Mouse (Mus musculus) urinary bladder, postnatal 4 days (tissue): Measurements from ENCODE around the gene Poc1b.

Source experiments
- DNase-seq, 2 experiments: peaks; one replicate each; pipeline ENCODE4 v3.0.0; 2021 to 2022; ENCODE audit warnings: low spot score in 2 of 2

The Poc1b gene

GRCm38 (mm10) chr10:99115471-99116236 is 8.8 kb downstream of the Poc1b start:
- DNase-seq = no peak

GRCm38 (mm10) chr10:99116237-99116632 is 9.4 kb downstream of the Poc1b start:
- no peak for DNase-seq

- no peak for DNase-seq
Observed at GRCm38 (mm10) chr10:99116650-99117615, 10.1 kb downstream of the Poc1b start.

DNA sequence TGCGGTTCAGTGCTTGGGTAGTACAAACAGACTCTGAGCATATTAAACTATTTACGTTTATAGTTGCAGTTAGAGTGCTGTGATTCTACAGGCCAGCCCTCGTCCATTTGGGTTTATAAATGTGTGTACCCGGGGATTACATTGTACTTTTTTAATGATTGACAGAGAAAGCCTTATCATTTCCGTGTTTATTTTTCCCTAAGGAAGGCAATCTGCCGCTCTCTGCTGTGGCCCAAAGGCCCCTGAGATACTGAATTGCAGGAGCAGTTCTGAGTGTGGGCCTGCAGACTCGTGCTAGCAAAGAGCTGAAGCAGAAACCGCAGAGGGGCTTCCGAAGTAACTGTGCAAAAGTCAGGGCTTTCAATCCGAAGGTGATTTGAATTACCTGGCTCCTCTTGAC is 11.0 kb downstream of the Poc1b start:
- no peak for DNase-seq

DNA sequence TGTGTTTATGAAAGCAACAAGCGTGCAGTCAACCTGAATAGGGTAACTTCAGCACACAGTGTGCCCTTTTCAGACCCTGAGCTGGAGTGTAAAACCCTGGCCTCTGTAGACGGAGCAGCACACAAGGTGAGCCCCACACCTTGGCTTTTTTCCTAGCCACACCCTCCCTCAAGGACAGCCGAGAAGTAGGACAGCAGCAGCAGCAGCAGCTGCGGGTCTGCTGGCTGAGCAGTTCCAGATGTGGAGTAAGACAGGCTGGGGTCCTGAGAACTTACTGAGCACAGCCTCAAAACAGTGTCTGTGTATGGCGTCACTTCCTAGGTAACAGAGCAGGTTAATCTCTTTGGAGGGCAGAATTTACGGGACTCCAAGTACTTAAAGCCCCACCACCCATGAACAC is 11.9 kb downstream of the Poc1b start:
- DNase-seq = no peak

GRCm38 (mm10) chr10:99119471-99119870 is 12.6 kb downstream of the Poc1b start:
- DNase-seq = no peak

- no peak for DNase-seq
Observed at GRCm38 (mm10) chr10:99126225-99126624, 19.4 kb downstream of the Poc1b start, which contains the start of gene Phxr2. TSS of gene Phxr2 (minus strand) at chr10:99126325.

- no peak for DNase-seq
Observed at GRCm38 (mm10) chr10:99126954-99127353, 20.1 kb downstream of the Poc1b start.

- DNase-seq = no peak
Observed at GRCm38 (mm10) chr10:99127691-99128261, 20.9 kb downstream of the Poc1b start.

DNA sequence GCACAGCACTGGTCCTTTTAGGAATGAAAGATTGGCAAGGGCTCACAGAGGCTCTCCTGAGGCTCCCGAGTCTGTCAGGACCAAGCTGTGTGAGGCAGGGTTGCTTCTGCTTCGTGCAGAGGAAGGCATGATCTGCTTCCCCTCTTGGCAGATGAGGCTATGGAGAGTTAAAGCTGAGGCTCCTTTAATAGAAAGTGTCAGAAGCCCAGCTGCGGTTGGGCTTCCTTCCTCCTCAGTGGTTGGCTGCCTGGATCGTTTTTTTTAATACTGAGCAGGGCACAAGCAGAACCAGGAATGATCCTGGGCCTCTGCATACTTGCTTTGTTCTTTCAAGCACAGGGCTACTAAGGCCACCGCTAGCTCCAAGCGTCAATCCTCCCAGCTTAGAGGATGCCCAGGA is 23.8 kb downstream of the Poc1b start:
- DNase-seq = no peak

DNA sequence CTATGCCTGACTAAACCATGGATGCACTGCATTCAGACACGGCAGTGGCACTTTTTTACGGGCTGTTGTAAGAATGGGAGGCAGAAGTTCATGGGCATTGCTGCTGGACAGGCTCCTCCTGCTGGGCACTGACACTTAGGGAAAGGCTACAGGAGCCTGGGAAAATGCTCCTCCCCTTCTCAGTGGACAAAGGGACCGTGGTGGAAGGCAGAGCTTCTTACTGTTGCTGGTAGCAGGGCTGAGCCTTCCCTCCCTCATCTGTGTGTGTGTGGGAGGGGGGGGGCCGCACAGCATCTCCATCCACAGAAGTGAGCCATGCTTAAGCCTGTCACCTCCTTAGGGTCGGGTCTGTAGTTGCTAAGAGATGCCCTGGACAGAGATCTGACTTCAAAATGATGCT is 24.5 kb downstream of the Poc1b start:
- DNase-seq = no peak

GRCm38 (mm10) chr10:99132189-99132588 is 25.4 kb downstream of the Poc1b start:
- no peak for DNase-seq

DNA sequence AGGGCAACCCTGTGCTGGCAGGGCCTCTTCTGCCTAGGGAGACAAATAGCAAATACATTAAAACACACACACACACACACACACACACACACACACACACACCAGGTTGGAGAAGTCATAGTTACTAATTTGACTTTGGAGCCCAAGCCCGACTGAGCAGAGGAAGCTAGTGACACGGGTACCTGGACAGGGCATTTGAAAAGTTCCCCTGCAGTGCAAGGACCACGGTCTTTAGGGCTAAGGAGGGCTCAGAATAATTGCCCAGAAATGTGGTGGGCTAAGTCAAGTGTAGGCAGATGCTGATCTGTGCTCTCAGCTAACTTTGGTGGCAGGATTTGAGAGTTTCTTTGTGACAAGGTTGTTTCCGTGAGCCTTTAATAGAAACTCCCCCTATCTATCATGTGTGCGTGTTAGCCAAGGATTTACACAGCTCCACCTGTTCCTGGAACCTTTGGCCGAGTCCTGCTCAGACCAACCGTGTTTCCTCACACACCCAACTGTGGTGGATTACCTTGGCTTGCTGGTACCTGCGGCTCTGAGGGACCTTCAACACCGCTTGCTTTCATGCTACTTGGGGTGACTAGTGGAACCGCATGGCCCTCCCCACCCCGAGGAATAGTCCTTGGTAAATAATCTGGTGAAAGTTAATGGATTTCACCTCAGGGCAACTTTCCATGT is 25.9 kb downstream of the Poc1b start:
- DNase-seq = no peak

DNA sequence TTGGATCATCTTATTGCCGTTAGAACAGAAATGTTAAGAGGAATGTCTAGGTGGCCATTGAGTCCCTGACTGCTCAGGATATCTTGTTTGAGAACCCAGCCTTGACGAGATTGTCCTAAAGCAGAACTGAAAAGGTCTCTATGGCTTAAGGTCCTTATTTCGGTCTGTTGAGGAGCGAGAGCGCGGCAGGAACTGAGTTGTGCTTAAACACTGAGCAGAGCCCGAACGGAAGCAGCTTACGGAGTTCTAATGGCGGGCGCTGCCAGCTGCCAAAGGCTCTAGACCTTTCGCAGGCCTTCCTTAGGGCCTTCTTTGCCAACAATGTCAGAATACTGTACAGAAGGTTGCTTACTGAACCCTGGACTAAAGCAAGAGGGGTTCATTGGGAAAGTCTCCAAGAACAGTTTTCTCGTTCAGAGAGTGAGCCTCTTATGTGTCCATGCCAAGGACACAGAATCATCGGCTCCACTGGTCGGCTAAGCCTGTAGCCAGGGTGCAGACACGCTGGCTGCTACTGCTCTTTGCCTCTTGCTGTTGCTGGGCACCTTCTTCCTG is 26.6 kb downstream of the Poc1b start:
- no peak for DNase-seq

GRCm38 (mm10) chr10:99136337-99136736 is 29.5 kb downstream of the Poc1b start:
- no peak for DNase-seq

- no peak for DNase-seq
Observed at GRCm38 (mm10) chr10:99145611-99146010, 38.8 kb downstream of the Poc1b start.

DNA sequence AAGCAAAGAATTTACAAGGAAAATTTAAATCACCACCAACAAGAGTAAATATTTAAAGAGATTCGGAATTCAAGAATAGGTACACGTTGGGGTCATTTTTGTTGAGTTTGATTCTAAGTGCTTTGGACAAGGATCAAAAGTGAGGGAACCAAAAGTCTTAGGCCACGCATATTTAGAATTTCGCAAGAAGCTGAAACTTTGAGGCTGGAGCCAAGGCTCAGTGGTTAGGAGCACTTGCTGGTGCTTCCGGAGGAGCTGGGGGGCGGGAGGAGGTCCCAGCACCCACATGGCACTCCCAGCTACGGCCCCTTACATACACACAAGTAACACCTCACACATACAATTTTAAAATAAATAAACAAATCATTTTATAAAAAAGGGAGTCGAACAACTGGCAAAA is 39.8 kb downstream of the Poc1b start:
- no peak for DNase-seq

DNA sequence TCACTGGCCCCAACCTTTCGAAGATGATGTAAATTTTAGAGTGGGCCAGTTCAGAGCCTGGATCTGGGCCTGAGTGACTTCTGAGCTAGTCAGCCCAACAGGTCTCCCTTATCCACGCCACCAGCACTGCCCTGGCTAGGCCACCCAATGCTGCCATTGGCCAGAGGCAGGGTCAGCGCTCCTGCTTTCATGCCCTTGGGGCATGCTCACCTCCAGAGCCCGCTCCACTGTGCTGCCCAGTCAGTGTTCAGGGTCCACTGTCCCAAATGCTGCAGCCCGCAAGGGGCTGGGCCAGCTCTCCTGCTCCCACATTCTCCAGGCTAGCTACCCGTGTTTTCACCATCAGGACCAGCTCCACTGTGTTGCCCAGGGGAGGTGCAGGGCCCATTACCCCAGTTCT is 43.2 kb downstream of the Poc1b start:
- DNase-seq = no peak

- DNase-seq = no peak
Observed at GRCm38 (mm10) chr10:99151580-99151979, 44.7 kb downstream of the Poc1b start.

- no peak for DNase-seq
Observed at GRCm38 (mm10) chr10:99152063-99152462, 45.2 kb downstream of the Poc1b start.

GRCm38 (mm10) chr10:99154635-99155034 is 47.8 kb downstream of the Poc1b start:
- no peak for DNase-seq

DNA sequence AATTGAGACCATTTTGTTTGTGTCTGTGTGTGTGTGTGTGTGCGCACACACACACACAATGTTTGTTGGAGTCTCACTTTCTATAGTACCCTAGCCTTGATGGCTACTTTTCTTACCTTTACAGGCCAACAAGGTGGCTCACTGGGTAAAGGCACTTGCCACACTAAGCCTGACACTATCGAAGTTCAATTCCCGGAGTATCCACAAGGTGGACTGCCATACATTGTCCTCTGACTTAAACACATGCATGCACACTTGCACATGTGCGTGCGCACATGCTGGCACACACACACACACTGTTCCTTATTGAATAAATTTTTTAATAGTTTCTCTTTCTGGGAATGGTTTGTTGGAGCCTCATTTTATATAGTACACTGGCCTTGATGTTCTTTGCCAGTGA is 50.0 kb downstream of the Poc1b start:
- no peak for DNase-seq
